Mouse (Mus musculus) kidney, postnatal 0 days (tissue): ENCODE results near the gene 1700008O03Rik. TPM values are rescaled to one million over a fixed set of nuclear protein-coding genes. Genes with fewer than 3 reads are reported as not detected.

Source experiments
- ATAC-seq: fragments of 200-750 bp; cut with Nextera tagmentation; replicated peaks from 2 replicates; pipeline ENCODE4 v1.8.0; 2017; ENCODE audit warnings: low read depth, moderate number of reproducible peaks, moderate TSS enrichment, moderate library complexity; ENCODE audit not compliant: low FRiP score
- DNase-seq: peaks from one replicate; pipeline ENCODE4 v3.0.0-alpha.2; 2016; ENCODE audit warnings: low spot score
- H3K27ac ChIP-seq: fragments of 300-500 bp; sonication (generic); 2 replicates; pipeline ENCODE4 v1.5.1; 2014; ENCODE audit warnings: mild to moderate bottlenecking
- H3K27me3 ChIP-seq: fragments of 300-500 bp; sonication (generic); 2 replicates; pipeline ENCODE4 v1.6.1; 2014; ENCODE audit warnings: low read length, mixed read lengths; ENCODE audit not compliant: insufficient read depth
- H3K36me3 ChIP-seq: fragments of 300-500 bp; sonication (generic); 2 replicates; pipeline ENCODE4 v1.6.1; 2014; ENCODE audit warnings: low read length, mixed read lengths; ENCODE audit not compliant: insufficient read depth
- H3K4me1 ChIP-seq: fragments of 300-500 bp; sonication (generic); replicated peaks from 2 replicates; pipeline ENCODE4 v1.6.1; 2014; ENCODE audit warnings: antibody characterized with exemption, low read length, mixed read lengths; ENCODE audit not compliant: insufficient read depth
- H3K4me2 ChIP-seq: fragments of 300-500 bp; sonication (generic); 2 replicates; pipeline ENCODE4 v1.6.1; 2014; ENCODE audit warnings: mild to moderate bottlenecking, low read length, moderate library complexity, mixed read lengths
- H3K4me3 ChIP-seq: fragments of 300-500 bp; sonication (generic); replicated peaks from 2 replicates; pipeline ENCODE4 v1.5.1; 2014; ENCODE audit warnings: low read depth, low read length
- H3K9ac ChIP-seq: fragments of 300-500 bp; sonication (generic); 2 replicates; pipeline ENCODE4 v1.6.1; 2014; ENCODE audit warnings: low read depth, low read length
- H3K9me3 ChIP-seq: fragments of 300-500 bp; sonication (generic); replicated peaks from 2 replicates; pipeline ENCODE4 v1.6.1; 2016; ENCODE audit warnings: low read length, inconsistent platforms, mixed read lengths
- CTCF ChIP-seq: IDR thresholded peaks from 2 replicates; pipeline ENCODE4 v1.5.1; 2016; ENCODE audit warnings: antibody characterized with exemption, low read depth, mild to moderate bottlenecking, moderate library complexity
- WGBS: fragments of 180-500 bp; shearing (Covaris S2); extraction: QIAGEN DNeasy Blood & Tissue Kit; methylation state at CpG from one replicate; pipeline ENCODE4 v1.1.7; 2014; 5-methylcytosine and 5-hydroxymethylcytosine counted together
- polyA plus RNA-seq: library from polyadenylated mRNA; unstranded; fragments of >200 nt; fragmentation: Nextera tagmentation; extraction: Ambion mirVana; gene quantifications from 2 replicates; pipeline ENCODE4 v1.2.1, GENCODE M21; 2015

1700008O03Rik gene
- 1.3 and 1.4 TPM in 2 replicates for polyA plus RNA-seq

- no peaks in the 10 kb centered on the region for H3K4me1 ChIP-seq
- no peak for DNase-seq
- no peak for TF ChIP-seq CTCF
- no peak within 1 kb of the TSS for H3K27ac ChIP-seq
- H3K27me3 ChIP-seq: no peaks in the 10 kb centered on the region
- no peak for ATAC-seq
- peak within 1 kb of the TSS; percentile 94 for H3K4me2 ChIP-seq
- H3K9ac ChIP-seq: peak within 1 kb of the TSS; percentile 36; the same call in 1 of the 2 replicates
- 77% methylated on average over 12 of the region's 12 CpGs for WGBS
- H3K36me3 ChIP-seq: no peaks in the 10 kb centered on the region
- H3K4me3 ChIP-seq: peak within 1 kb of the TSS; percentile 46
- no peaks in the 10 kb centered on the region for H3K9me3 ChIP-seq
These were observed at the start of gene 1700008O03Rik for GRCm38 (mm10) chr7:44385720-44386119. 1700008O03Rik (minus strand) TSS chr7:44385820.

GRCm38 (mm10) chr7:44434089-44434488, 48.5 kb upstream of the 1700008O03Rik start:
- no peak overlapping the region for H3K4me3 ChIP-seq
- no peak for ATAC-seq
- H3K27me3 ChIP-seq: peaks cover 14% of the 10 kb centered on the region; the same call in 1 of the 2 replicates
- TF ChIP-seq CTCF: no peak
- H3K4me2 ChIP-seq: no peak overlapping the region
- no peak for DNase-seq
- no peak overlapping the region for H3K27ac ChIP-seq
- H3K9ac ChIP-seq: no peak overlapping the region
- H3K9me3 ChIP-seq: no peaks in the 10 kb centered on the region
- 41% methylated on average over 9 of the region's 9 CpGs for WGBS
- H3K36me3 ChIP-seq: no peaks in the 10 kb centered on the region
- H3K4me1 ChIP-seq: no peaks in the 10 kb centered on the region; the same call in none of the 2 replicates

GRCm38 (mm10) chr7:44433371-44433770, 47.8 kb upstream of the 1700008O03Rik start:
- peak; percentile 21 for ATAC-seq
- Histone ChIP-seq H3K4me1 (no peaks in the 10 kb centered on the region; the same call in none of the 2 replicates), H3K9ac (no peak overlapping the region), H3K4me2 (no peak overlapping the region), H3K27me3 (peaks cover 15% of the 10 kb centered on the region; the same call in 1 of the 2 replicates), H3K27ac (no peak overlapping the region), H3K36me3 (no peaks in the 10 kb centered on the region), H3K9me3 (no peaks in the 10 kb centered on the region), H3K4me3 (no peak overlapping the region)
- peak; percentile 57 for DNase-seq
- TF ChIP-seq CTCF: no peak
- 3% methylated on average over 7 of the region's 7 CpGs for WGBS

GRCm38 (mm10) chr7:44432550-44432949, 46.9 kb upstream of the 1700008O03Rik start:
- peaks cover 21% of the 10 kb centered on the region; the same call in 1 of the 2 replicates for H3K27me3 ChIP-seq
- no peak for DNase-seq
- 70% methylated on average over 6 of the region's 6 CpGs for WGBS
- H3K4me1 ChIP-seq: no peaks in the 10 kb centered on the region; the same call in none of the 2 replicates
- no peaks in the 10 kb centered on the region for H3K36me3 ChIP-seq
- ATAC-seq: no peak
- no peak overlapping the region for H3K4me3 ChIP-seq
- H3K9me3 ChIP-seq: no peaks in the 10 kb centered on the region
- H3K9ac ChIP-seq: no peak overlapping the region
- no peak for TF ChIP-seq CTCF
- H3K27ac ChIP-seq: no peak overlapping the region
- H3K4me2 ChIP-seq: no peak overlapping the region

GRCm38 (mm10) chr7:44429534-44430488, 44.2 kb upstream of the 1700008O03Rik start:
- H3K4me2 ChIP-seq: peak overlapping the region; percentile 55
- H3K9me3 ChIP-seq: no peaks in the 10 kb centered on the region
- H3K27ac ChIP-seq: no peak overlapping the region
- no peaks in the 10 kb centered on the region for H3K36me3 ChIP-seq
- H3K4me1 ChIP-seq: no peaks in the 10 kb centered on the region; the same call in none of the 2 replicates
- ATAC-seq (0 out of 2 replicates have a peak, but pooled peaks have one; percentile 19), DNase-seq (no peak)
- H3K4me3 ChIP-seq: peak overlapping the region; percentile 35
- 4% methylated on average over 29 of the region's 32 CpGs for WGBS
- no peak for TF ChIP-seq CTCF
- peaks cover 23% of the 10 kb centered on the region; the same call in 1 of the 2 replicates for H3K27me3 ChIP-seq
- no peak overlapping the region for H3K9ac ChIP-seq

GRCm38 (mm10) chr7:44428968-44429521, 43.4 kb upstream of the 1700008O03Rik start, which contains the start of gene Lrrc4b:
Lrrc4b (plus strand) TSS chr7:44429018.
- no peaks in the 10 kb centered on the region; the same call in none of the 2 replicates for H3K4me1 ChIP-seq
- ATAC-seq: no peak
- H3K27me3 ChIP-seq: peaks cover 23% of the 10 kb centered on the region; the same call in 1 of the 2 replicates
- no peak for TF ChIP-seq CTCF
- H3K9me3 ChIP-seq: no peaks in the 10 kb centered on the region
- H3K4me2 ChIP-seq: peak within 1 kb of the TSS; percentile 55
- under 1% methylated on average over 40 of the region's 69 CpGs for WGBS
- no peak within 1 kb of the TSS for H3K27ac ChIP-seq
- DNase-seq: no peak
- peak within 1 kb of the TSS; percentile 28 for H3K9ac ChIP-seq
- H3K4me3 ChIP-seq: peak within 1 kb of the TSS; percentile 35
- no peaks in the 10 kb centered on the region for H3K36me3 ChIP-seq
